In the genomic region with DNA sequence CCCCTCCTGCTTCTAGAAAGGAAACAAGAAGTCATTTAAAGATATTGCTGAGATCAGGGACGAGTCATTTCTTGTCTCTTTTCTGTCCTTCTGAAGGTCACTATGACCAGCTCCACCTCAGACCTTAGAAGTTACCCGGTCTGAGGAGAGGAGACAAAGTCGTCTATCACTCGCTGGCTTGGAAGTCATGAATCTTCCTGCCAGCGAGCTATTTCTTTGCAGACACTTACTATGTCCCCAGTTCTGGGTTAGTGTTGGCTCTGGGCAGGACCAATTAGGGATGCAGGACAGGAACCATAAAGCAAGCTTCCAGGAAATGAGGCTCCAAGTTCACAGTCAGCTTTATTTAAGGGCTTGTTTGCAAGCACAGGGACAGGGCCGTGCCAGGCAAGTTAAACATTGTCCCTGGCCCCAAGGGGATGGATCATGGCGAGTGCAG, we compare ENCODE assay signal across 14 mouse cellular contexts. TPM values are rescaled to one million over a fixed set of nuclear protein-coding genes. Genes with fewer than 3 reads are reported as not detected.
DNase-seq lines count a peak whose midpoint lies in the region; ATAC-seq and TF ChIP-seq lines count a peak whose summit lies in the region.
"Had no signal": no experiment of that assay in that cellular context is flagged by ENCODE, and none has a peak within 500 bp of the region (broad histone marks: within the 10 kb centered on the region; RNA-seq: fewer than 3 reads in every experiment).

No protein-coding gene starts in this region.

- H3K27ac ChIP-seq in heart, postnatal 0 days (ENCODE audit: low read depth): peak overlapping the region; percentile 18; the same call in 1 of the 2 replicates
- peak overlapping the region; percentile 27; the same call in 1 of the 2 replicates for H3K27ac ChIP-seq in thymus, adult 2 months (ENCODE audit: control insufficient read depth, insufficient read depth, low read length)
- 0 out of 2 replicates have a peak overlapping the region, but pooled peaks have one; percentile 67 for H3K27ac ChIP-seq in kidney, postnatal 0 days
- H3K27ac ChIP-seq: hindbrain, embryonic 10.5 days; left cerebral cortex, adult 2 months; liver, embryonic 15.5 days; neural tube, embryonic 12.5 days; stomach, embryonic 15.5 days had no signal

- no peak overlapping the region for H3K9ac ChIP-seq in heart, postnatal 0 days (replicated peaks; ENCODE audit: low read depth, low read length)
- H3K9ac ChIP-seq in kidney, postnatal 0 days (ENCODE audit: low read depth, low read length): no peak overlapping the region
- H3K9ac ChIP-seq: liver, embryonic 15.5 days; neural tube, embryonic 12.5 days; stomach, embryonic 15.5 days had no signal

- no peak overlapping the region for H3K4me3 ChIP-seq in heart, postnatal 0 days (ENCODE audit: low read depth, low read length)
- no peak overlapping the region for H3K4me3 ChIP-seq in thymus, adult 2 months (ENCODE audit: control insufficient read depth, insufficient read depth, low read length)
- H3K4me3 ChIP-seq in kidney, postnatal 0 days (replicated peaks; ENCODE audit: low read depth, low read length): no peak overlapping the region
- H3K4me3 ChIP-seq: hindbrain, embryonic 10.5 days; left cerebral cortex, adult 2 months; liver, embryonic 15.5 days; neural tube, embryonic 12.5 days; stomach, embryonic 15.5 days had no signal

- peaks cover 9% of the 10 kb centered on the region; the same call in 1 of the 2 replicates for H3K36me3 ChIP-seq in heart, postnatal 0 days (replicated peaks; ENCODE audit: control insufficient read depth, insufficient read depth, low read length)
- H3K36me3 ChIP-seq in thymus, adult 2 months (ENCODE audit: control insufficient read depth, insufficient read depth, low read length): no peaks in the 10 kb centered on the region
- no peaks in the 10 kb centered on the region for H3K36me3 ChIP-seq in kidney, postnatal 0 days (ENCODE audit: insufficient read depth, low read length)
- H3K36me3 ChIP-seq: hindbrain, embryonic 10.5 days; liver, embryonic 15.5 days; neural tube, embryonic 12.5 days; stomach, embryonic 15.5 days had no signal

- WGBS in heart, postnatal 0 days: 39% methylated on average over 7 of the region's 7 CpGs
- WGBS in thymus, adult 2 months: 73% methylated on average over 7 of the region's 7 CpGs
- WGBS in kidney, postnatal 0 days: 27% methylated on average over 7 of the region's 7 CpGs

- no peaks in the 10 kb centered on the region for H3K9me3 ChIP-seq in heart, postnatal 0 days (replicated peaks; ENCODE audit: control insufficient read depth, low read length)
- H3K9me3 ChIP-seq in kidney, postnatal 0 days (replicated peaks; ENCODE audit: low read length): no peaks in the 10 kb centered on the region
- H3K9me3 ChIP-seq: hindbrain, embryonic 10.5 days; liver, embryonic 15.5 days; neural tube, embryonic 12.5 days; stomach, embryonic 15.5 days had no signal

- no peak for TF ChIP-seq EP300 in heart, postnatal 0 days (IDR thresholded peaks at IDR 0.05; ENCODE audit: low read depth)

- H3K4me2 ChIP-seq in heart, postnatal 0 days (ENCODE audit: low read depth, low read length): no peak overlapping the region
- no peak overlapping the region for H3K4me2 ChIP-seq in kidney, postnatal 0 days (ENCODE audit: low read length)
- H3K4me2 ChIP-seq: liver, embryonic 15.5 days; midbrain, embryonic 11.5 days; neural tube, embryonic 12.5 days; stomach, embryonic 15.5 days had no signal

- no peak for DNase-seq in heart, postnatal 0 days (ENCODE audit: low spot score)
- DNase-seq in heart, adult 9 months (ENCODE audit: low spot score in 2 of 2): no peak
- DNase-seq in thymus, adult 2 months: no peak
- no peak for DNase-seq in thymus, adult 18-20 months
- DNase-seq in kidney, postnatal 0 days (ENCODE audit: low spot score): no peak
- no peak for DNase-seq in embryo, embryonic 9.5 days (ENCODE audit: extremely low spot score)
- DNase-seq in ovary, postnatal 36 days (ENCODE audit: low spot score): no peak
- DNase-seq: cerebellum, postnatal 36 days had no signal

- TF ChIP-seq POLR2A in thymus, adult 2 months (IDR thresholded peaks at IDR 0.05; ENCODE audit: control insufficient read depth, extremely low read depth, insufficient read depth, low read length, poor library complexity): no peak

- no peak for TF ChIP-seq CTCF in heart, postnatal 0 days (IDR thresholded peaks at IDR 0.05; ENCODE audit: low read depth)
- TF ChIP-seq CTCF in thymus, adult 2 months (IDR thresholded peaks at IDR 0.05; ENCODE audit: borderline replicate concordance, control insufficient read depth, extremely low read depth, insufficient read depth, low read length, poor library complexity): no peak
- TF ChIP-seq CTCF in kidney, postnatal 0 days (IDR thresholded peaks at IDR 0.05; ENCODE audit: low read depth): no peak

- H3K27me3 ChIP-seq in heart, postnatal 0 days (ENCODE audit: control insufficient read depth, insufficient read depth, low read length): no peaks in the 10 kb centered on the region
- H3K27me3 ChIP-seq in thymus, adult 2 months (ENCODE audit: control insufficient read depth, insufficient read depth, low read length): no peaks in the 10 kb centered on the region
- no peaks in the 10 kb centered on the region for H3K27me3 ChIP-seq in kidney, postnatal 0 days (ENCODE audit: insufficient read depth, low read length)
- H3K27me3 ChIP-seq: liver, embryonic 15.5 days; neural tube, embryonic 12.5 days; stomach, embryonic 15.5 days had no signal

- ATAC-seq in heart, postnatal 0 days (ENCODE audit: insufficient read depth, low read depth): no peak
- no peak for ATAC-seq in kidney, postnatal 0 days (replicated peaks; ENCODE audit: low FRiP score, low read depth)

- peaks cover 39% of the 10 kb centered on the region for H3K4me1 ChIP-seq in heart, postnatal 0 days (ENCODE audit: control insufficient read depth, insufficient read depth)
- H3K4me1 ChIP-seq in thymus, adult 2 months (replicated peaks; ENCODE audit: control insufficient read depth, insufficient read depth, low read length): peaks cover 75% of the 10 kb centered on the region
- peaks cover 40% of the 10 kb centered on the region for H3K4me1 ChIP-seq in kidney, postnatal 0 days (replicated peaks; ENCODE audit: insufficient read depth, low read length)

RNA-seq across cellular contexts. Expression of a gene that starts 27.6 kb away (rescaled TPM):
- 21.7 and 24.9 TPM in 2 replicates for total RNA-seq in heart, postnatal 0 days (2014; rRNA removed; ENCODE audit: low replicate concordance)
- 5.1 and 5.4 TPM in 2 replicates for polyA plus RNA-seq in heart, postnatal 0 days (2015; fragmentation: Nextera tagmentation; extraction: Ambion mirVana)
- polyA plus RNA-seq in thymus, adult 2 months (2012; rRNA removed): 69.0 and 73.0 TPM in 2 replicates
- polyA plus RNA-seq in kidney, postnatal 0 days (2015; fragmentation: Nextera tagmentation; extraction: Ambion mirVana): 6.8 and 7.1 TPM in 2 replicates
